Mouse (Mus musculus) thymus, postnatal 14 days (tissue): Measurements from ENCODE around the gene Lsm10.

Source experiments
- DNase-seq: peaks from one replicate; pipeline ENCODE4 v3.0.0; 2021

Gene Lsm10

GRCm38 (mm10) chr4:126097711-126098253 lies 1.4 kb downstream of the Lsm10 start:
- no peak for DNase-seq

- no peak for DNase-seq
These were observed 2.9 kb downstream of the Lsm10 start for GRCm38 (mm10) chr4:126099365-126099764.

- no peak for DNase-seq
These were observed 4.3 kb downstream of the Lsm10 start for GRCm38 (mm10) chr4:126100764-126101163.

- DNase-seq: no peak
These were observed 5.8 kb downstream of the Lsm10 start for GRCm38 (mm10) chr4:126102061-126102841.

GRCm38 (mm10) chr4:126103057-126103581 lies 6.7 kb downstream of the Lsm10 start:
- DNase-seq: peak; percentile 62

GRCm38 (mm10) chr4:126103590-126104068 lies 7.2 kb downstream of the Lsm10 start, which contains the start of gene Stk40:
TSS of gene Stk40 (plus strand) at chr4:126103957.
- DNase-seq: peak; percentile 97

- DNase-seq: peak; percentile 47
These were observed 8.0 kb downstream of the Lsm10 start for GRCm38 (mm10) chr4:126104261-126105075.

- no peak for DNase-seq
These were observed 8.8 kb downstream of the Lsm10 start for GRCm38 (mm10) chr4:126105131-126105783.

GRCm38 (mm10) chr4:126108061-126108740 lies 11.8 kb downstream of the Lsm10 start:
- DNase-seq: no peak

- no peak for DNase-seq
These were observed 13.4 kb downstream of the Lsm10 start for GRCm38 (mm10) chr4:126109613-126110373.

GRCm38 (mm10) chr4:126110374-126111152 lies 14.1 kb downstream of the Lsm10 start:
- peak; percentile 87 for DNase-seq

GRCm38 (mm10) chr4:126111153-126111549 lies 14.7 kb downstream of the Lsm10 start:
- peak; percentile 44 for DNase-seq

GRCm38 (mm10) chr4:126113243-126113642 lies 16.8 kb downstream of the Lsm10 start:
- DNase-seq: no peak

- peak; percentile 82 for DNase-seq
These were observed 17.5 kb downstream of the Lsm10 start for GRCm38 (mm10) chr4:126113943-126114342.

- no peak for DNase-seq
These were observed 19.0 kb downstream of the Lsm10 start for GRCm38 (mm10) chr4:126115411-126115810.

- no peak for DNase-seq
These were observed 19.6 kb downstream of the Lsm10 start for GRCm38 (mm10) chr4:126115871-126116521.

GRCm38 (mm10) chr4:126117116-126117515 lies 20.7 kb downstream of the Lsm10 start:
- DNase-seq: no peak

- DNase-seq: no peak
These were observed 22.2 kb downstream of the Lsm10 start for GRCm38 (mm10) chr4:126118651-126119050.

GRCm38 (mm10) chr4:126119051-126119450 lies 22.6 kb downstream of the Lsm10 start:
- no peak for DNase-seq

- DNase-seq: no peak
These were observed 23.6 kb downstream of the Lsm10 start for GRCm38 (mm10) chr4:126120052-126120451.
